Comparison of ENCODE assay signal across 1 mouse cellular context in the genomic region with DNA sequence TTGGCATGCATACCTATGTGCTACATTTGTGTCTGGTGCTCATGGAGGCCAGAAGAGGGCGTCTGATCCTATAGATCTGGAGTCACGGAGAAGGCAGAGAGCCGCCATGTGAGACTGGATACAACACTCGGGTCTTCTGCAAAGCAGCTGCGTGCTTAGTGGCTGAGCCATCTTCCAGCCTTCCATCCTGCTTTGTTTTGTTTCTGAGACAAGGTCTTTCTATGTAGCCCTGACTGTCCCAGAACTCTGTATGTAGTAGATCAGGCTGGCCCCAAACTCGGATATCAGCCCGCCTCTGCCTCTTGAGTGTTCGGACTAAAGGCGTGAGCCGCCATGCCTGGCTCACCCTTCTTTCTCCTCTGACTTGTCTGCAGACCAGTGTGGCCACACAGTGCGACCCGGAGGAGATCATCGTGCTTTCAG.
TF ChIP-seq lines count a peak whose summit lies in the region.

No protein-coding gene starts in this region.

TF ChIP-seq in MEL, 35 proteins besides CTCF, POLR2A, EP300 and RAD21:
- TF ChIP-seq UBTF (IDR thresholded peaks at IDR 0.05; ENCODE audit: borderline replicate concordance, insufficient read depth, low read depth, low read length) = no peak
- peak; percentile 15; the same call in 1 of the 2 replicates for TF ChIP-seq SMC3 (IDR thresholded peaks at IDR 0.05; ENCODE audit: low read depth, low read length)
TF ChIP-seq in MEL: peak in this region for 1.
